Mouse (Mus musculus) monocyte, adult 2 months (primary cell): Measurements from ENCODE around the gene Spsb1.

ENCODE experiments used
- DNase-seq, 2 experiments: peaks; one replicate each; pipeline ENCODE4 v3.0.0; 2022; ENCODE audit warnings: low spot score in 2 of 2, low read depth in 1 of 2

Gene Spsb1

DNA sequence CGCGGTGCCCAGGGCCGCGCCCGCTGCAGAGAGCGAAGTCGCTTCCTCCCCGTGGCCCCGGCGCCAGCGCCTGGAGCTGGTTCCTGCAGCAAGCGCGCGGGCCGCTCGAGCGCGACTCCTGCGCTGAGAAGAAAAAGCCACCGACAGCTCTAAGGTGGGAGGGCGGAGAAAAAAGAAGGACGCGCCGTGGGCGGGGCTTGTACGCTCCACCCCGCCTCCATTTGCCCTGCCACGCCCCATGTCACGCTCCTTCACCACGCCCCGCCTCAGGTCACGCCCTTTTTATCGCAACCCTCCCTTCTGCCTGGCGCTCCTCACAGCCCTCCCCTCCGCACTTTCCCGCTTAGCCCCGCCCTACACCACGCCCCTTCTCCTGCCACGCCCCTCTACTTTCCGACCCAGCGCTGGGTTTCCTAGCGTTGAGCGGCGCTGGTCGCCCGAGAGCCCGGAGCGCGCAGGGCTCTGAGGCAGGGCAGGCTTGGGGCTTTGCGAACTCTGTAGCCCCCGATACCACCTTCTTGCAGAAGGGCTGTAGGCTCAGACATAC, at the start of gene Spsb1:
TSS of gene Spsb1 (minus strand) at position 151 of the 547 bp plus-strand sequence.
- peak; percentile 95 to 97 for DNase-seq

DNA sequence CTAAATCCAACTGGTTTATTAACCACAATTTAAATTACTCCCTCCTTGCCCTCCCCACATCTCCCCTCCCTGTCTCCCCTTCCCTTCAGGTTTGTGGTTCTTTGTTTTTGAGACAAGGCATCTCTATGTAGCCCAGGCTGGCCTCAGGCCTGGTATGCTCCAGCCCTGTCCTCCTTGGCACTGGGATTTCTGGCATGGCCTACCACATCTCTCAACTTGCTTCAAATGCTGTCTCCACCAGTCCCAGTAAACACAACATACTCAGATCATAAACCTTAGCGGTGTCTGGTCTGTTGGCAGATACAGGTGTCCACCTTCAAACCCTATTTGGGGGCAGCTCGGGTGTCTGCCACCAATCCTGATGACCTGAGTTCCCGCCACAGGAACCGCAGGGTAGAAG, 48.8 kb upstream of the Spsb1 start:
- no peak for DNase-seq

DNA sequence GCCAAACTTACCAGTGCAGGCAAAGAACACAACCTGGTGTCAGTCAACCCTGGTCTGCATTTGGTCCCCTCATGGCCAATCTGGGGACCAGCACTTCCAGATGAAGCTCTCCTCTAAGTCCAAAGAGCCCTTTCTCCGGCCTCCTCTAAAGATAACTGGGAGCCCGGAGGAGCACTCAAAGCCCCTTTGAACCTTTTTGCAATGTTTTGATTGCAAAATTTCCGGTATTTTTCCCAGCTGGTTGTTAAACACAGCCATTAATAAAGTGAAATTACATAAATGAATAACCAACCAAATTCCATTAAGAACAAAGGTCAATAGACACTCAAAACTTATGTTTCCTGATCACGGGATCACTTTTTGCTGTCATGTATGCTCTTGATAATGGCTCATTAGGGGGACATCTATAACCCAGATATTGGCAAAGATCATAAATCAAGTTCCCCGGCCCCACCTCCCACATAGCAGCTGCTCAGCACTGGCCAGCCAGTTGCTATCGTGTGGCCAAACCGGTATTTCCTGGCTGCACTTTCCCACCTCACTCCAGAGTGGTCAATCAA, 48.3 kb upstream of the Spsb1 start:
- no peak for DNase-seq

DNA sequence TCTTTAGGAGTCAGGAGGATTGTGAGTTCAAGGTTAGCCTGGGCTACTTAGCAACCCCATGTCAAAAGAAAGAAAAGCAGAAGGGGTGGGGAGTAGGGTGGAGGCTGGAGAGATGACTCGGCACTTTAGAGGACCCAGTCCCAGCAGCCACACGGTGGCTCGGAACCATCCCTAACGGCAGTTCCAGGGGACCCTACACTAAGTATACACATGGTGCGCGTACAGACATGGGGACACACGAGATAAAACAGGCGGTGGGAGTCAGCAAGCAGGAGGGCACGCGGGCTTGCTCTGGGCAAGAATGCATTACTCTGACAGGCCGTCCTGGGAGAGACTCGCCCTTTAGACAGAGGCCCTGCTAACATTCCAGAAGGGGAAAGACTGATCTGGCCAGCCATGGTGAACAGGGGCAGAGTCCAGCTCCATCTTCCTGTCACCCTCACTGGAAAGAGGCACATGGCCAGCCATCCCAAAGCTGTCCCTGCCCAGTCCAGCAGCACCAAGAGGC, 47.2 kb upstream of the Spsb1 start:
- no peak for DNase-seq

DNA sequence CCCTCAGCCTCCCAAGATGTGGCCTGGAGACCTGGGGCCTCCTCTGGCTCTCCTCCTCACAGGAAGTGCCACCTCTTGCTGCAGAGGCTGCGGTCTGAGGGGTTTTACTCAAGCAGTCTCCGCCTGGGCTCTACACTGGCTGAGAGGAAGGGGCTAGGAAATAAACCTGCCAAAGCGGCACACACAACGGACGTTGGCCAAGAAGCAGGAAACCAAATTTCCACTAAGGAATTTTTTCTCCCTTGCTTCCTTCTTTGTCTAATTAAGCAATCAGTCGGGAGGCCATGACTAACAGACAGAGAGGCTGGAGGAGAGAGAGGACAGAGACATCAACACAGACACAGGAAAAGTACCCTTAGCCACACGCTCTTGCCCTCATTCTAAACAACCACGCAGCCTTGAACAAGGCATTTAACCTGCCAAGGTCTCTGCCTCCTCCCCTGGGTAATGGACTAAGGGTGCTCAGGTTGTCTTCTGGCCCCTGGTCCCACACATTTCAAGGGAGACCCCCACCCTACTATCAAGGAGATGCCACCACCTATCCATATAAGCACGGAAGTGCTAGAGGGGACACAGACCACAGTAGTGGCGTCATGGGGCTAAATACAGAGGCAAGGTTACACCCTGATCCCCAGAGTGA, 46.5 kb upstream of the Spsb1 start:
- DNase-seq: no peak

DNA sequence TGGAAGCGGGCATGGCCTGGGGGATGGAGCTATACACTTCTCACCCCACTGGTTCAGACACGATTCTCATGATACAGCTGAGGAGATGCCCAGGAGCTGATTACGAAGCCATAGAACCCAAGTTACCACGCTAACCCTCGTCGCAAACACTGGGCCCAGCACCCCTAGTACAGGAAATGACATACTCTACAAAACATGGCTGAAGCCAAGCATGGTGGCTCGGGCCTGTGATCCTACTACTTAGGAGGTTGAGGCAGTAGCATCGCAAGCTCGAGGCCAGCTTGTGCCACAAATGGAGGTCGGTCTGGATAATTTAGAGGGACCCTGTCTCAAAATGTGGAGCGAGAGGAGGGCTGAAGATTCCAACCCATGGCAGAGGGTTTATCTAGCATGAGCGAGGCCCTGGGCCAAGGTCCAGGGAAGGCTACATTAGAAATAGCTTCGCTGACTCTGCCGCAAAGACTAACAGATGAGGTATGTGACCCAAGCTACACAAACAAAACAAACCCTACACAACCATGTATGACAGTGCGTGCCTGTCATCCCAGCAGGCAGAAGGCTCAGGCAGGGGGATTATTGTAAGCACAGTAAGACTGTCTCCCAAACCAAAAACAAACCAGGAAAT, 45.2 kb upstream of the Spsb1 start:
- DNase-seq: no peak

DNA sequence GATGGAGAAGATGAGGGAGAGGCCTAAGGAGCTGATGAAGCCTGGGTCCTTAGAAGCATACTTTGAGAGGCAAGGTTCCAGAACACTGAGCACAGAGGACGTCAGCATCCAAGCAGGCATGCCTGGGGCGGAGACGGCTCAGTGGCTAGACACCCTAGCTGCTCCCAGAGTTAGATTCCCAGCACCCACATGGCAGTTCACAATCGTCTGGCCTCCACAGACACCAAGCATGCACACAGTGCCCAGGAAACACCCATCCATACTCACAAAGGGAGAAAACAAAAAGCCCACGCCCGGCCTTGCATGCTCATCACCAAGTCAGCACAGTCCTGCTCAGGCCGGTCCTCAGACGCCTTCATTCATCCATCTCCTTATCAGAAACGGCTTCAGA, 44.7 kb upstream of the Spsb1 start:
- DNase-seq: no peak

DNA sequence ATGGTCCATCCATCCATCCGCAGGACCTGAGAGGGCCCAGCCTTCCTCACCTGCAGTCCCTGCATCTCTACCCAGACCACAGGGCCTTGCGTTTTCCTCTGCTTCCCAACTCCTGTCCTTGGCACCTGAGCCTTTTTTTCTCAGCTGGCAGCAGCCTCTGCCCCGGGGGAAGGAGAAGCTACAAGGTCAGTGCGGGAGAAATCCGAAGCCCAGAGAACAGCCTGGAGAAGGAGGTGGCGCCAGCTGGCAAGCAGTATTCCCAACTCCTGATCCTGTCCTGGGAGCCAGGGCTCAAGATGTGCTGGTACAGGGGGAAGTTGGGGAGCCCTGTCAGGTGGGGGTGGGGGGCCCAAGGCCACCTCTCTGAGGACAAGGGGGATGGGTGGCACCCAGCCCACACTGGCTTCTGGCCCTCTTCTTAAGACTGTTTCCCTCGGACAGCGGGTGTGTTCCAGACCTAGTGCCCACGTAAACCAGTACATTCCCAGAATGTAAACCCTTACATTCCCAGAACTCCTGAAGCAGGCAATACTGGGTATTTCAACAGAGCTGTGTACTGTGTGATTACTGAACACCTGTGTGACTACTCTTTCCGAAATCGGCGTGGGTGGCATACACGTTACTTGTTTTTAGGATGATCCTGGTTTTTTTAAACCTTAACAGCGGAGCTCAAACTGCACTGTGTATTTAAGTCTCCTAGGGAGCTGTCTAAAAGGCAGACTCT, 44.1 kb upstream of the Spsb1 start:
- no peak for DNase-seq

DNA sequence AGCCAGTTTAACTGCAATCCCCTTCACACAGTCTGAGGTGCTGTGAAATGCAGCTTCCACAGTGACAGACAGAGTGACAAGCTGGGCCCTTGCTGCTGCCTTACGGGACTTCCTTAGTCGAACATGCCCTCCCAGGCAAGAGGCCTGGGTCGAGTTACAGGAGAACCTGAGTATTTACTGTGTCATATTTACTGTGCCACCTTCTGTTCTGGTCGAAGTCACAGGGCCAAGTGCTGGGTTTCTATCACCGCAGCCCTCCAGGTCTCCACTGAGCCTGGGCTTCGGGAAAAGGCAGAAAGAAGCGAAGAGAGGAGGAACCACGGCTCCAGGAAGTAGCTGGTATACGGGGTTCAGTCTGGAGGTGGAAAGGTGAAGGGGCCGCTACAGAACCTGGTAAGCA, 43.2 kb upstream of the Spsb1 start:
- no peak for DNase-seq

DNA sequence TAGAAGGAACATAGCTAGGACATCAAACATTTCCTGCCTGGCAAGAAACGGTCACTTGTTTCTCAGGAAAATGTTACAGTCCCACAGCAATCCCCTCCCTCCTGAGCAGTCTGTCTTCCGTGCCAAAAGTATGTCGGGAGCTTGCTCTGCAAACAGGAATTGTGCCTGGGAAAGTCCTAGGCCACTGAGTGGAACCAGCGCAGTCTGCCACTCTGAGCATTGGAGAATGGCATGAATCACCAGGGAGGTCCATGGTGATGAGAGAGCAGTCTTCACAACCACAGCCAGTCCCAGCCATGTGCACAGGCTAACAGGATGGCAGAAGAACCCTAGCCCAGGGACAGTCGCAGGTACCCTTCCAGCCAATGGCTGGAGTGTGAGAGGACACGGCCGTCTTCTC, 41.6 kb upstream of the Spsb1 start:
- no peak for DNase-seq

DNA sequence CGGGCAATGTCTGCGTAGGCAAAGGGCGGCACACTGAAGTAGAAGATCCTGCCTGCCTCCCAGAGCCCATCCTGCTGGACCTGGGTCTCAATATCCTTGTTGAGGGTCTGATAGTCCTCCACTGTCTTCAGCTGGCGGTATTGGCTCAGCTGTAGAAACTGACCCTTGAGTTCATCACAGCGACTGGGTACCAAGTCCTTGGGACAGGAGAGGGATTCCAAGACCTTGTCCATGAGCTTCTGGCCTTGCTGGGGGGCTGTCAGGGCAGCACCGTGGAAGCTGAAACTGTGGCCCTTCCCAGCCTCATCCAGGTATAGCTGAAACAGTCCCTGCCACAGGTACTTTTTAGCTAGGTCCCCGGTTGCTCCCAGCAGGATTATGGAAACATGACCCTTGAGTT, 41.1 kb upstream of the Spsb1 start:
- no peak for DNase-seq

DNA sequence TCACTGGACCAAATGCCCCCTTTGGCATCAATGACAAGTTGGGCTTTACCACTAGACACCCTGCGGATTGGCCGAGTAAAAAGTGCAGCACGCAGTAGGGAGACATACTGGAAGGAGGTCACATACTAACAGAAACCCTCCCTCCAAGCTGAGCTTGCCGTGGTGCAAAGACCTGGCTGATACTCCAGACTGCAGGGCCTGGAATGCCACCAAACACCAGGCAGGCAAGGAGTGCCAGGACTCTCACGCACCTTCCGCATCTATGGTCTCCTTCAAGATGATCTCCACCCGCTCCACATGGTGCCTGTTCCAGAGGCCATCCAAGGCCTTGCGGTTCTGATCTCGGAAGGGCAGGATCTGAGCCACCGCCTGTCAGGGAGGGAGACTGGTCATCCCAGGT, 39.4 kb upstream of the Spsb1 start:
- DNase-seq: no peak

DNA sequence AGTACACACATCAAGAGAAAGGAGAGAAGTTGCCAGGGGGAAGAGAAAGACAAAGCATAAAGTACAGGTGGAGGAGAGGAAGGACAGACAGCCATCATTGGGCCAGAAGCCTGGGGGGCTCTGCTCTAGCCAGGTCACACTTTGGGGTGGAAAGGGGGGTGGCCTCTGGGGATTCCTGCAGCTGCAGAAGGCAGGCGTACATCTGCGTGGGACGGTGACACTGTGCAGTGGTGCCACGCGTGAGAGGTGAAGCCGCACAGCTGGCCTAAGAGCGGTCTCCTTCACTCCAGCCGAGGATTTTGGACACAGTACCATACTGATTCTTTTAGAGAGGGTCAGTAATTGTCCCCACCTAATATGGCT, 37.8 kb upstream of the Spsb1 start:
- DNase-seq: no peak

DNA sequence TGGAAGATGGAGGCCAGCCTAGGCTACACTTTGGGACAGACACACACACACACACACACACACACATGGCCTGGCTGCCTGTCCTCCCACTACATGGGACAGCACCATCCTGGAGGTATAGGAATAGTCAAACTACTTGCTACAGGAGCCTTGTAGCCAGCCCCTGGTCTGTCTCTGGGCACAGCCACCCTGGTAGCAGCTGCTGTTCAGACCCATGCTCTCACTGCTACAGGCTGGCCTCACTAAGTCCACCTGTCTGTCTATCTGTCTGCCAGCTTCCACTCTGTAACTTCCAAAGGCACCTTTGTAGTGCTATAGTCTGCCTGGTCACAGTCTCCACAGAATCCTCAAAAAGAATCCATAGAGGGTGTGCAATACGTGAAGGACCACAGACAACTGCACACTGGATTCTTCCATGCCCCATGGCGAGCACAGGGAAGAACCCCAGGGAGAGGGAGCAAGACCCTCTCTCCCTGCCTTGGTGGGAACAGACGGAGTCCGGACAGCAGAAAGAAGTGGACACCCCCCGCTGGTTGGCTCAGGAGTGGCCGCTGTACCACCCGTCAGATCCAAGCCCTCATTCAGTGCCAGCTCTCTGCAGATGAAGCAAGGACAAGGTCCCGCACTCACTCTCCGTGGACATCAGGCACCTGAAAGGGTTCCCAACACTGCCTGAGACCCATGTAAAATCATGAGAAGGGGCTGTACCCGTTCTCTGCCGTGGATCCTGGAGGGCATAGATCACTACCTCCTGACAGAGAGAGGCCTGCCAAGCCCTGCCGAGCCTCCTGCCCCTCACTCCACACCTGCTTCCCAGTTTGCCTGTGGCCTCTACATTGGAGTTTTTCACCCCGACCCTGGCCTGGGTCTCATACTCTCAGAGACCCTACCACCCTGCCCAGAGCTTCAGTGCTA, 37.2 kb upstream of the Spsb1 start:
- DNase-seq: no peak

DNA sequence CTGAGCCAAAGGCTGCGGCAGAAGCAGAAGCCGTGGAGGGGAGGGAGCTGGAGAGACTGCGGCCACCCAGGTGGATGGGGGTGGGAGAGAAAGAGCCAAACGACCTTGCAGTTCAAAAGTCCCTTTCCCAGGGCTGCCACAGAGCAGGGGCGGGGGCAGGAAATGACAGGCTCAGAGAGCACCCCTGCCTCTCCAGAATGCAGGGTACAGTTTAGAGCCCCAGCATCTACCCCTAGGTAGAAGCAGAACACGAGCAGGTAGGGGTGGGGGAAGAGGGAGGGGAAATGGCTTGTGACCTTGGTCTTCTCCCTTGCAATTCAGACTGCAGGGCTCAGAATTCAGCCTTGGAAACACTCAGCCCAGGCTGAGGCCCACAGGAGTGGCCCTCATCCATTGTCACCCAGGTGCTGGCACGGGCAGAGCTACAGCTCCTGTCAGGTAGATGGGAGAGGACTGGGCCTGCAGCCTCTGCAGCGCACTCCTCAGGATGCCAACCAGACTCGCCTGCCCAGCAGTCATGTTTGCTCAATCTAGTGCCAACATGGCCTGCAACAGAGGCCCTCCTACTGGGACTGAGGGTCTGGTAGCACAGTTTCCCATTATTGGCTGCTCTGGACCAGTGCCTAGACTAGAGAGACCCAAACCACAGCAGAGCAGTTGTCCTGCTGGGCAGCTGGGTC, 36.3 kb upstream of the Spsb1 start:
- DNase-seq: no peak

DNA sequence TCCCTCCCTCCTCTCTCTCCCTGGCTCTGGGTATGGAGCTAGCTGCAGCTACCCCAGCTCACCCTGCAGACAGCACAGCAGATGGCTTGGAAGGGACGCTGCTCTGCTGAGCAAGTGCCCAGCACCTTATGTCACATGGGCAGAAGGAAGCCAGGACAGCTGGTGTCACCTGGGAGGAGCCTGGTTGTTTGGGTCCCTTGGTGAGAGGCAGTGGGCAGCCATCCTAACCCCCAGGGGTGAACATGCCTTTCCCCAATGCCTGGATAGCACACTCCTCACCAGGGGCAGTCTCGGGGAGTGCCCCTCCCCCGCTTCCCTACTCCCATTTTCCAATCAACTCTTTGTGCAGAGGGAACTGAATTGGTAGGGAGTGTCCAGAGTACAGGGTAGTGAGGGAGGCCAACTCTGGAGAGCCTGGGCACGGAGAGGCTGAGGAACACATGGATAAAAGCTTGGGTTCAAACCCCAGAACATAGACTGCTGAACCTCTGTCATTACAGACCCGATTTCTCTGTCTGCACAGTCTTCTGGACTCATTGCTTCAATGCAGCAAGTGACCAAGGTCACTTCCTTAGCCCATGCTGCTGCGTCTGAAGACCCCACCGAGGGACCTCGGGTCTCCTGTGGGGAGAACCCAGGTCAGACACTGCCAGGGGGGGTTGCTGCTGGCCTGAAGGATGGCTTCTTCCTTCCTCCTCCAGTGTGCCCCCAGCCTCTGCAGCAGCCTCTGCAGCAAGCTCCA, 35.5 kb upstream of the Spsb1 start:
- DNase-seq: no peak

DNA sequence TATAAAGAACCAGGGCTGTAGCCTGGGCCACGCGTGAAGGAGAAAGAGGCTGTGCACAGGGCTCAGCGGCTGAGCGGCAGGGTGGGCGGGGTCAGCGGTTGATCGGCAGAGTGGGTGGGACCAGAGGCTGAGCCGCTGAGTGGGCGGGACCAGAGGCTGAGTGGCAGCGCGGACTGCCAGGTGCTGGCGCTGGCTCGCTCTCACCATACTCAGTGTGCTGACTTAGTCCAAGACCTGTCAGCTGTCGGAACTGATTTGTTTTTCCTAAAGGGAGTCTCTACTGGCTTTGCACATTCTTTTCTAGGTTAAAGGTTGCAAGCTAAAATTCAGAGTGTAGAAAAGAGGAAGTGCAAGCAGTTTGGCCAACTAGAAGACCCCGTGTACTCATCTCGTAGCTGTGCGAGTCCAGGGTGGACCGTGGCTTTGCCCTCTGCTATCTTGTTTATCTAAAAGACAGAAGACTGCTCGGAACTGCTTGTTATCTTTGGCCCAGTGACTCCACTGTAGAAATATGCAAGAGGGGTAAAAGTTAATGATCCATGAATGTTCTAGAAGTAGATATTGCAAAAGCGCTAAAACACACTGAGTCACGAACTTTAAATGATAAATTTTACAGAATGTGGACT, 34.2 kb upstream of the Spsb1 start:
- peak; percentile 33 to 71 for DNase-seq

DNA sequence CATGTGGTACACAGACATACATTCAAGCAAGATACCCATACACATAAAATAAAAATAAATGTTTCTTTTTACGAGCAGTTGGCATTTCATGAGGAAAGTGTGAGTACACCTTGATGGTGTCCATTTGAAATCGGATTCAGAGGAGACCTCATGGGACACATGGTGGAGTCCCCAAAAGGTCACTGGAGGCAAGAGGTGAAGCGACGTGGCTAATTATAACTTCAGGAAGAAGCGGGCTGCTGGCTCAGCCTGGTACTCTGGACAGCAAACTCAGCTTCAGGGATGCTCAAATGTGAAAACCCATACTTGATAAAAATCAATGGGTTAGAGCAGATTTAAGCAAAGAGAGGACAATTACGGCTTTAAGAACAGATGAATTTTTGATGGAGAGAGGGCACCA, 33.5 kb upstream of the Spsb1 start:
- DNase-seq: no peak
